In the genomic region with DNA sequence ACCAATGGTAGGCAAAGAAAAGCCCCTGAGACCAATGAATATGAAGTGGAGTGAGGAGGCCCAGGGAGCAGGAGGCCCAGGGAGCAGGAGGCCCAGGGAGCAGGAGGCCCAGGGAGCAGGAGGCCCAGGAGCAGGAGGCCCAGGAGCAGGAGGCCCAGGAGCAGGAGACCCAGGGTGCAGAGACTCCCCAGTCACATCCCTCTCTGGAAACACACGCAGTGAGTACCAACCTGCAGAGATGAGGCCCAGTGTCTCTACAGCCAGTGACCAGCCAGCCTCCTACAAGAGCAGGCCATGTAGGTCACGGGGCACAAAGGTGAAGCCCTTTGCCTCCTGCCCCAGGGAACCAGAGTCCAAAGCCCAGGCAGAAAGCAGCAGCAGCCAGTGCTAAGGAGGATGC, we compare ENCODE assay signal across 26 mouse cellular contexts.
A peak's percentile ranks its signal among the peaks of the same experiment; 100 is the strongest.
DNase-seq lines count a peak whose midpoint lies in the region; ATAC-seq and TF ChIP-seq lines count a peak whose summit lies in the region.
"Had no signal": no experiment of that assay in that cellular context is flagged by ENCODE, and none has a peak within 500 bp of the region (broad histone marks: within the 10 kb centered on the region; RNA-seq: fewer than 3 reads in every experiment).

No protein-coding gene starts in this region.

- H3K4me2 ChIP-seq in heart, embryonic 11.5 days, result no peak overlapping the region
- no peak overlapping the region for H3K4me2 ChIP-seq in liver, embryonic 12.5 days
- no peak overlapping the region for H3K4me2 ChIP-seq in embryonic facial prominence, embryonic 15.5 days (replicated peaks)
- no peak overlapping the region for H3K4me2 ChIP-seq in limb, embryonic 13.5 days (replicated peaks)
- H3K4me2 ChIP-seq: hindbrain, embryonic 13.5 days; midbrain, embryonic 11.5 days; neural tube, embryonic 15.5 days had no signal

- H3K9ac ChIP-seq in heart, embryonic 11.5 days (ENCODE audit: low read depth, low read length), result 0 out of 2 replicates have a peak overlapping the region, but pooled peaks have one; percentile 28
- no peak overlapping the region for H3K9ac ChIP-seq in liver, adult 2 months (ENCODE audit: low read depth, low read length)
- H3K9ac ChIP-seq in liver, embryonic 12.5 days, result no peak overlapping the region
- H3K9ac ChIP-seq in embryonic facial prominence, embryonic 15.5 days, result no peak overlapping the region
- 0 out of 2 replicates have a peak overlapping the region, but pooled peaks have one; percentile 25 for H3K9ac ChIP-seq in limb, embryonic 13.5 days
- H3K9ac ChIP-seq: hindbrain, embryonic 13.5 days; liver, postnatal 0 days; neural tube, embryonic 15.5 days had no signal

- no peak for DNase-seq in heart, adult 8-10 months (ENCODE audit: low spot score)
- DNase-seq in liver, adult 2 months (ENCODE audit: extremely low read depth, low read depth, low spot score), result peak; percentile 22
- DNase-seq in right cerebral cortex, postnatal 10 days (ENCODE audit: low spot score in 2 of 2), result no peak
- DNase-seq: adrenal gland, postnatal 10 days; cerebellum, adult 2 months; cerebellum, postnatal 25 days; embryo, embryonic 11 days; gastrocnemius, adult 2 months; heart, postnatal 10 days; kidney, postnatal 10 days; liver; liver, postnatal 0 days; right cerebral cortex, adult 18-20 months; thymus, adult 18-20 months; thymus, postnatal 4 days had no signal

- H3K9me3 ChIP-seq in heart, embryonic 11.5 days (replicated peaks; ENCODE audit: control insufficient read depth, low read length), result no peaks in the 10 kb centered on the region
- H3K9me3 ChIP-seq in liver, embryonic 12.5 days (replicated peaks), result no peaks in the 10 kb centered on the region
- H3K9me3 ChIP-seq in embryonic facial prominence, embryonic 15.5 days (replicated peaks), result no peaks in the 10 kb centered on the region
- no peaks in the 10 kb centered on the region for H3K9me3 ChIP-seq in limb, embryonic 13.5 days
- H3K9me3 ChIP-seq: hindbrain, embryonic 13.5 days; neural tube, embryonic 15.5 days had no signal

- H3K36me3 ChIP-seq in heart, embryonic 11.5 days (ENCODE audit: control insufficient read depth, insufficient read depth, low read length), result no peaks in the 10 kb centered on the region
- H3K36me3 ChIP-seq in liver, adult 2 months (ENCODE audit: control insufficient read depth, insufficient read depth, low read length), result no peaks in the 10 kb centered on the region
- no peaks in the 10 kb centered on the region for H3K36me3 ChIP-seq in liver, embryonic 12.5 days
- no peaks in the 10 kb centered on the region for H3K36me3 ChIP-seq in embryonic facial prominence, embryonic 15.5 days
- H3K36me3 ChIP-seq in limb, embryonic 13.5 days, result no peaks in the 10 kb centered on the region
- H3K36me3 ChIP-seq: hindbrain, embryonic 13.5 days; neural tube, embryonic 15.5 days had no signal

- no peak overlapping the region for H3K27ac ChIP-seq in heart, embryonic 11.5 days (ENCODE audit: low read depth, low read length)
- no peak overlapping the region for H3K27ac ChIP-seq in liver, adult 2 months (replicated peaks; ENCODE audit: insufficient read depth, low read depth, low read length)
- H3K27ac ChIP-seq in liver, embryonic 12.5 days, result no peak overlapping the region
- H3K27ac ChIP-seq in embryonic facial prominence, embryonic 15.5 days (replicated peaks), result 0 out of 2 replicates have a peak overlapping the region, but pooled peaks have one; percentile 7
- H3K27ac ChIP-seq in limb, embryonic 13.5 days, result no peak overlapping the region
- H3K27ac ChIP-seq: gastrocnemius, adult 2 months; hindbrain, embryonic 13.5 days; macrophage; neural tube, embryonic 15.5 days had no signal

- WGBS in heart, embryonic 11.5 days (ENCODE audit: insufficient replicate concordance), result 69% methylated on average over 2 of the region's 2 CpGs
- WGBS in liver, adult 2 months, result 58% methylated on average over 2 of the region's 2 CpGs
- 51% methylated on average over 2 of the region's 2 CpGs for WGBS in liver, embryonic 12.5 days (ENCODE audit: insufficient replicate concordance)
- WGBS in embryonic facial prominence, embryonic 15.5 days, result 59% methylated on average over 2 of the region's 2 CpGs
- 58% methylated on average over 2 of the region's 2 CpGs for WGBS in limb, embryonic 13.5 days

- no peaks in the 10 kb centered on the region for H3K79me2 ChIP-seq in liver, adult 2 months (ENCODE audit: control insufficient read depth, insufficient read depth, low read length)

- no peaks in the 10 kb centered on the region for H3K27me3 ChIP-seq in heart, embryonic 11.5 days (ENCODE audit: control insufficient read depth, insufficient read depth, low read length)
- peaks cover 3% of the 10 kb centered on the region; the same call in 1 of the 2 replicates for H3K27me3 ChIP-seq in liver, adult 2 months (ENCODE audit: control insufficient read depth, insufficient read depth, low read length)
- peaks cover 7% of the 10 kb centered on the region for H3K27me3 ChIP-seq in liver, embryonic 12.5 days (replicated peaks)
- H3K27me3 ChIP-seq in embryonic facial prominence, embryonic 15.5 days, result no peaks in the 10 kb centered on the region
- no peaks in the 10 kb centered on the region for H3K27me3 ChIP-seq in limb, embryonic 13.5 days
- H3K27me3 ChIP-seq: neural tube, embryonic 15.5 days had no signal

- TF ChIP-seq POLR2A in liver, adult 2 months (IDR thresholded peaks at IDR 0.05; ENCODE audit: extremely low read depth, insufficient read depth, low read length), result no peak

- TF ChIP-seq CTCF in liver, adult 2 months (IDR thresholded peaks at IDR 0.05; ENCODE audit: low read depth, low read length), result no peak

- no peak for ATAC-seq in heart, embryonic 11.5 days (replicated peaks; ENCODE audit: insufficient number of reproducible peaks, low FRiP score, low TSS enrichment)
- no peak for ATAC-seq in liver, embryonic 12.5 days
- ATAC-seq in embryonic facial prominence, embryonic 15.5 days (ENCODE audit: insufficient number of reproducible peaks, low FRiP score, low TSS enrichment, low read depth), result no peak
- ATAC-seq in limb, embryonic 13.5 days (ENCODE audit: low FRiP score, low read depth), result no peak
- no peak for ATAC-seq in megakaryocyte, adult 5-6 weeks (ENCODE audit: poor library complexity, severe bottlenecking)
- ATAC-seq: inflammation-experienced regulatory T-cells, adult 6 months; liver, postnatal 0 days; lung, postnatal 0 days had no signal

- peaks cover 29% of the 10 kb centered on the region for H3K4me1 ChIP-seq in heart, embryonic 11.5 days (ENCODE audit: control insufficient read depth, insufficient read depth, low read length)
- no peaks in the 10 kb centered on the region for H3K4me1 ChIP-seq in liver, adult 2 months (ENCODE audit: control insufficient read depth, insufficient read depth, low read length)
- no peaks in the 10 kb centered on the region for H3K4me1 ChIP-seq in liver, embryonic 12.5 days
- peaks cover 20% of the 10 kb centered on the region for H3K4me1 ChIP-seq in embryonic facial prominence, embryonic 15.5 days
- H3K4me1 ChIP-seq in limb, embryonic 13.5 days, result peaks cover 38% of the 10 kb centered on the region
- H3K4me1 ChIP-seq: hindbrain, embryonic 13.5 days had no signal

- H3K4me3 ChIP-seq in heart, embryonic 11.5 days (ENCODE audit: low read depth, low read length), result no peak overlapping the region
- H3K4me3 ChIP-seq in liver, adult 2 months (ENCODE audit: insufficient read depth, low read depth, low read length), result no peak overlapping the region
- H3K4me3 ChIP-seq in liver, embryonic 12.5 days, result no peak overlapping the region
- H3K4me3 ChIP-seq in embryonic facial prominence, embryonic 15.5 days (replicated peaks), result no peak overlapping the region
- H3K4me3 ChIP-seq in limb, embryonic 13.5 days, result no peak overlapping the region
- H3K4me3 ChIP-seq: gastrocnemius, adult 2 months; hindbrain, embryonic 13.5 days; neural tube, embryonic 15.5 days had no signal

Comparison
In these comparisons a context has a peak if more than half of its experiments do, and no peak if none do; other contexts are left out.
1. H3K9ac ChIP-seq: peak in heart, embryonic 11.5 days (single experiment) and limb, embryonic 13.5 days (single experiment); none in liver, adult 2 months (single experiment), liver, embryonic 12.5 days (single experiment) and embryonic facial prominence, embryonic 15.5 days (single experiment).